Mouse (Mus musculus) embryonic facial prominence, embryonic 14.5 days (tissue): ENCODE data around the gene Tbx10. TPM values are rescaled to one million over a fixed set of nuclear protein-coding genes. Genes with fewer than 3 reads are reported as not detected.

Experiments used
- ATAC-seq: fragments of 200-750 bp; cut with Nextera tagmentation; 2 replicates; pipeline ENCODE4 v1.8.0; 2017; ENCODE audit warnings: low read depth, moderate number of reproducible peaks, moderate TSS enrichment
- DNase-seq: peaks from one replicate; pipeline ENCODE4 v3.0.0-alpha.2; 2015; ENCODE audit warnings: low spot score
- H3K27ac ChIP-seq: fragments of 300-500 bp; sonication (generic); replicated peaks from 2 replicates; pipeline ENCODE4 v1.5.1; 2014; ENCODE audit warnings: low read depth, mild to moderate bottlenecking, low read length, moderate library complexity
- H3K27me3 ChIP-seq: fragments of 300-500 bp; sonication (generic); replicated peaks from 2 replicates; pipeline ENCODE4 v1.6.1; 2014; ENCODE audit warnings: low read length; ENCODE audit not compliant: control insufficient read depth, insufficient read depth
- H3K36me3 ChIP-seq: fragments of 300-500 bp; sonication (generic); 2 replicates; pipeline ENCODE4 v1.6.1; 2014; ENCODE audit warnings: low read length, mixed read lengths; ENCODE audit not compliant: control insufficient read depth, insufficient read depth
- H3K4me1 ChIP-seq: fragments of 300-500 bp; sonication (generic); 2 replicates; pipeline ENCODE4 v1.6.1; 2014; ENCODE audit warnings: antibody characterized with exemption, low read length; ENCODE audit not compliant: control insufficient read depth, insufficient read depth
- H3K4me2 ChIP-seq: fragments of 300-500 bp; sonication (generic); 2 replicates; pipeline ENCODE4 v1.6.1; 2014; ENCODE audit warnings: low read depth, mild to moderate bottlenecking, low read length, moderate library complexity, mixed read lengths
- H3K4me3 ChIP-seq: fragments of 300-500 bp; sonication (generic); 2 replicates; pipeline ENCODE4 v1.5.1; 2014; ENCODE audit warnings: low read depth, mild to moderate bottlenecking, low read length
- H3K9ac ChIP-seq: fragments of 300-500 bp; sonication (generic); 2 replicates; pipeline ENCODE4 v1.6.1; 2014; ENCODE audit warnings: low read depth, mild to moderate bottlenecking, low read length, moderate library complexity, mixed read lengths
- H3K9me3 ChIP-seq: fragments of 300-500 bp; sonication (generic); 2 replicates; pipeline ENCODE4 v1.6.1; 2016; ENCODE audit warnings: low read length; ENCODE audit not compliant: control insufficient read depth
- WGBS: fragments of 180-500 bp; shearing (Covaris S2); extraction: QIAGEN DNeasy Blood & Tissue Kit; methylation state at CpG from one replicate; pipeline ENCODE4 v1.1.7; 2014; 5-methylcytosine and 5-hydroxymethylcytosine counted together
- polyA plus RNA-seq: library from polyadenylated mRNA; unstranded; fragments of >200 nt; fragmentation: Nextera tagmentation; extraction: Ambion mirVana; gene quantifications from 2 replicates; pipeline ENCODE4 v1.2.1, GENCODE M21; 2014

Gene Tbx10
- polyA plus RNA-seq, 1 experiment from 2014 or later = 0.10 TPM

- Histone ChIP-seq H3K27ac (no peak overlapping the region), H3K4me2 (no peak overlapping the region), H3K27me3 (no peaks in the 10 kb centered on the region), H3K9me3 (no peaks in the 10 kb centered on the region), H3K36me3 (no peaks in the 10 kb centered on the region), H3K4me3 (no peak overlapping the region), H3K9ac (no peak overlapping the region), H3K4me1 (peaks cover 4% of the 10 kb centered on the region; the same call in 1 of the 2 replicates)
- no peak for ATAC-seq
- DNase-seq = no peak
- 46% methylated on average over 7 of the region's 7 CpGs for WGBS
These were observed 3.6 kb downstream of the Tbx10 start for GRCm38 (mm10) chr19:3996106-3996505.

GRCm38 (mm10) chr19:3996747-3997146 is 4.2 kb downstream of the Tbx10 start:
- Histone ChIP-seq H3K27ac (no peak overlapping the region), H3K4me1 (peaks cover 7% of the 10 kb centered on the region; the same call in 1 of the 2 replicates), H3K4me2 (no peak overlapping the region), H3K27me3 (no peaks in the 10 kb centered on the region), H3K36me3 (no peaks in the 10 kb centered on the region), H3K4me3 (no peak overlapping the region), H3K9me3 (no peaks in the 10 kb centered on the region), H3K9ac (no peak overlapping the region)
- WGBS = 76% methylated on average over 7 of the region's 8 CpGs
- ATAC-seq (no peak), DNase-seq (no peak)

GRCm38 (mm10) chr19:3997231-3997630 is 4.7 kb downstream of the Tbx10 start:
- Histone ChIP-seq H3K36me3 (no peaks in the 10 kb centered on the region), H3K9me3 (no peaks in the 10 kb centered on the region), H3K4me1 (peaks cover 7% of the 10 kb centered on the region; the same call in 1 of the 2 replicates), H3K4me2 (no peak overlapping the region), H3K27me3 (no peaks in the 10 kb centered on the region), H3K9ac (no peak overlapping the region), H3K4me3 (no peak overlapping the region), H3K27ac (no peak overlapping the region)
- WGBS = 67% methylated on average over 8 of the region's 8 CpGs
- ATAC-seq (no peak), DNase-seq (no peak)

- no peak overlapping the region for H3K4me3 ChIP-seq
- H3K9me3 ChIP-seq = no peaks in the 10 kb centered on the region
- ATAC-seq (no peak), DNase-seq (no peak)
- 68% methylated on average over 8 of the region's 8 CpGs for WGBS
- no peaks in the 10 kb centered on the region for H3K36me3 ChIP-seq
- H3K4me1 ChIP-seq = peaks cover 7% of the 10 kb centered on the region; the same call in 1 of the 2 replicates
- H3K27ac ChIP-seq = no peak overlapping the region
- no peak overlapping the region for H3K9ac ChIP-seq
- H3K4me2 ChIP-seq = no peak overlapping the region
- H3K27me3 ChIP-seq = no peaks in the 10 kb centered on the region
These were observed 5.8 kb downstream of the Tbx10 start for GRCm38 (mm10) chr19:3998335-3998734.

- no peaks in the 10 kb centered on the region for H3K9me3 ChIP-seq
- H3K27me3 ChIP-seq = no peaks in the 10 kb centered on the region
- DNase-seq (no peak), ATAC-seq (no peak)
- 86% methylated on average over 9 of the region's 9 CpGs for WGBS
- H3K4me3 ChIP-seq = peak overlapping the region; percentile 71
- no peaks in the 10 kb centered on the region for H3K36me3 ChIP-seq
- no peak overlapping the region for H3K9ac ChIP-seq
- peaks cover 7% of the 10 kb centered on the region; the same call in 1 of the 2 replicates for H3K4me1 ChIP-seq
- H3K4me2 ChIP-seq = peak overlapping the region; percentile 85
- no peak overlapping the region for H3K27ac ChIP-seq
These were observed 6.7 kb downstream of the Tbx10 start for GRCm38 (mm10) chr19:3999121-3999730.

GRCm38 (mm10) chr19:4000119-4000900 is 7.8 kb downstream of the Tbx10 start, which contains the start of the genes Nudt8 and Gm49405:
TSS of gene Nudt8 (plus strand) at chr19:4000580.
TSS of gene Gm49405 (plus strand) at chr19:4000626.
- Histone ChIP-seq H3K4me1 (peaks cover 7% of the 10 kb centered on the region; the same call in 1 of the 2 replicates), H3K4me3 (peak within 1 kb of the TSS; percentile 71), H3K4me2 (peak within 1 kb of the TSS; percentile 85), H3K36me3 (no peaks in the 10 kb centered on the region), H3K27me3 (no peaks in the 10 kb centered on the region), H3K9me3 (no peaks in the 10 kb centered on the region), H3K27ac (peak within 1 kb of the TSS; percentile 94), H3K9ac (peak within 1 kb of the TSS; percentile 89)
- DNase-seq (peak; percentile 99), ATAC-seq (peak; percentile 93)
- under 1% methylated on average over 40 of the region's 64 CpGs for WGBS

GRCm38 (mm10) chr19:4000949-4001525 is 8.5 kb downstream of the Tbx10 start:
- DNase-seq (no peak), ATAC-seq (no peak)
- H3K4me2 ChIP-seq = peak overlapping the region; percentile 85
- H3K9me3 ChIP-seq = no peaks in the 10 kb centered on the region
- H3K9ac ChIP-seq = peak overlapping the region; percentile 89
- H3K4me1 ChIP-seq = peaks cover 7% of the 10 kb centered on the region; the same call in 1 of the 2 replicates
- peak overlapping the region; percentile 71 for H3K4me3 ChIP-seq
- peaks cover 4% of the 10 kb centered on the region; the same call in 1 of the 2 replicates for H3K36me3 ChIP-seq
- H3K27ac ChIP-seq = peak overlapping the region; percentile 94
- H3K27me3 ChIP-seq = no peaks in the 10 kb centered on the region
- 14% methylated on average over 16 of the region's 17 CpGs for WGBS

GRCm38 (mm10) chr19:4001752-4002151 is 9.2 kb downstream of the Tbx10 start:
- no peak for DNase-seq
- Histone ChIP-seq H3K4me1 (peaks cover 7% of the 10 kb centered on the region; the same call in 1 of the 2 replicates), H3K36me3 (peaks cover 9% of the 10 kb centered on the region), H3K9me3 (no peaks in the 10 kb centered on the region), H3K27me3 (no peaks in the 10 kb centered on the region), H3K9ac (no peak overlapping the region), H3K4me3 (no peak overlapping the region), H3K27ac (no peak overlapping the region), H3K4me2 (peak overlapping the region; percentile 85; the same call in 1 of the 2 replicates)
- WGBS = 86% methylated on average over 5 of the region's 5 CpGs
- no peak for ATAC-seq
